Mouse (Mus musculus) MEL (cell line): ENCODE measurements at regions not wholly inside any gene's neighbourhood (a gene's known extent, or its start where the extent isn't known, plus 50 kb on each side); places are given as distances from the start of the nearest gene placed in this dataset.
A peak's percentile ranks its signal among the peaks of the same experiment; 100 is the strongest.

ENCODE experiments used
- DNase-seq: peaks from one replicate; pipeline ENCODE4 v3.0.0; 2011; ENCODE audit warnings: low read depth, low spot score
- H3K27ac ChIP-seq: 2 replicates; pipeline ENCODE4 v1.5.1; 2012; ENCODE audit warnings: low read depth, mild to moderate bottlenecking, control low read depth, low read length, moderate library complexity; ENCODE audit not compliant: control insufficient read depth
- H3K27me3 ChIP-seq, 2 experiments: fragments of 150-350 bp in 1 of 2; sonication (generic) in 1 of 2; 2 replicates each; pipeline ENCODE4 v1.6.1; 2012; ENCODE audit warnings: low read length in 2 of 2, mild to moderate bottlenecking in 2 of 2, improper control_type of control experiment in 1 of 2, moderate library complexity in 1 of 2; ENCODE audit not compliant: insufficient read depth in 2 of 2, control insufficient read depth in 1 of 2
- H3K36me3 ChIP-seq, 2 experiments: 2 replicates each; pipeline ENCODE4 v1.6.1; 2012 to 2014; ENCODE audit warnings: low read length in 2 of 2, improper control_type of control experiment in 1 of 2, inconsistent platforms in 1 of 2, mild to moderate bottlenecking in 1 of 2; ENCODE audit not compliant: insufficient read depth in 2 of 2, control insufficient read depth in 1 of 2
- H3K4me1 ChIP-seq, 2 experiments: fragments of 150-350 bp in 1 of 2; sonication (generic) in 1 of 2; 2 replicates each; pipeline ENCODE4 v1.6.1; 2012; ENCODE audit warnings: low read length in 2 of 2, improper control_type of control experiment in 1 of 2, mild to moderate bottlenecking in 1 of 2; ENCODE audit not compliant: insufficient read depth in 2 of 2, control insufficient read depth in 1 of 2
- H3K4me3 ChIP-seq, 2 experiments: fragments of 150-350 bp in 1 of 2; sonication (generic) in 1 of 2; 2 replicates each; pipeline ENCODE4 v1.5.1; 2012; ENCODE audit warnings: low read depth in 2 of 2, low read length in 2 of 2, mild to moderate bottlenecking in 2 of 2, moderate library complexity in 2 of 2, control low read depth in 1 of 2, improper control_type of control experiment in 1 of 2; ENCODE audit not compliant: control insufficient read depth in 1 of 2, insufficient read depth in 1 of 2
- H3K79me2 ChIP-seq: 2 replicates; pipeline ENCODE4 v1.6.1; 2012; ENCODE audit warnings: mild to moderate bottlenecking, low read length, moderate library complexity; ENCODE audit not compliant: control insufficient read depth, poor library complexity, insufficient read depth
- H3K9ac ChIP-seq: 2 replicates; pipeline ENCODE4 v1.6.1; 2012; ENCODE audit warnings: low read depth, mild to moderate bottlenecking, control low read depth, low read length, moderate library complexity; ENCODE audit not compliant: control insufficient read depth, poor library complexity, severe bottlenecking
- H3K9me3 ChIP-seq: fragments of 150-350 bp; sonication (generic); replicated peaks from 2 replicates; pipeline ENCODE4 v1.6.1; 2012; ENCODE audit warnings: mild to moderate bottlenecking, low read length, improper control_type of control experiment, moderate library complexity; ENCODE audit not compliant: insufficient read depth
- CHD1 ChIP-seq: IDR thresholded peaks from 2 replicates; pipeline ENCODE4 v1.6.1; 2012; ENCODE audit warnings: low read depth, mild to moderate bottlenecking, inconsistent platforms, low read length, improper control_type of control experiment
- CTCF ChIP-seq, 3 experiments: IDR thresholded peaks in 2 of 3; conservative IDR thresholded peaks in 1 of 3; 2 replicates each; pipeline ENCODE4 v1.5.1; 2011 to 2012; ENCODE audit warnings: low read length in 3 of 3, low read depth in 2 of 3, mild to moderate bottlenecking in 2 of 3, improper control_type of control experiment in 1 of 3, inconsistent platforms in 1 of 3, mixed read lengths in 1 of 3, moderate library complexity in 1 of 3; ENCODE audit not compliant: control insufficient read depth in 1 of 3, insufficient read depth in 1 of 3, poor library complexity in 1 of 3, severe bottlenecking in 1 of 3
- ETS1 ChIP-seq: IDR thresholded peaks from 2 replicates; pipeline ENCODE4 v1.6.1; 2012; ENCODE audit warnings: low read depth, mild to moderate bottlenecking, inconsistent platforms, low read length, improper control_type of control experiment, moderate library complexity
- HCFC1 ChIP-seq: IDR thresholded peaks from 2 replicates; pipeline ENCODE4 v1.6.1; 2012; ENCODE audit warnings: low read depth, mild to moderate bottlenecking, inconsistent platforms, low read length, improper control_type of control experiment, moderate library complexity
- KAT2A ChIP-seq: conservative IDR thresholded peaks from 2 replicates; pipeline ENCODE4 v1.6.1; 2012; ENCODE audit warnings: low read depth, low read length, improper control_type of control experiment, inconsistent platforms
- MAZ ChIP-seq: IDR thresholded peaks from 2 replicates; pipeline ENCODE4 v1.6.1; 2012; ENCODE audit warnings: low read depth, mild to moderate bottlenecking, inconsistent platforms, low read length, improper control_type of control experiment
- RAD21 ChIP-seq: IDR thresholded peaks from 2 replicates; pipeline ENCODE4 v1.6.1; 2011; ENCODE audit warnings: mild to moderate bottlenecking, low read depth, low read length, improper control_type of control experiment
- RCOR1 ChIP-seq: IDR thresholded peaks from 2 replicates; pipeline ENCODE4 v1.6.1; 2012; ENCODE audit warnings: low read depth, mild to moderate bottlenecking, inconsistent platforms, low read length, improper control_type of control experiment
- SMC3 ChIP-seq: IDR thresholded peaks from 2 replicates; pipeline ENCODE4 v1.6.1; 2011; ENCODE audit warnings: low read depth, low read length, improper control_type of control experiment
- TAL1 ChIP-seq: IDR thresholded peaks from 2 replicates; pipeline ENCODE4 v1.6.1; 2012; ENCODE audit warnings: mild to moderate bottlenecking, inconsistent platforms, low read length, moderate library complexity, mixed read lengths
- TBP ChIP-seq: IDR thresholded peaks from 2 replicates; pipeline ENCODE4 v1.8.0; 2011; ENCODE audit warnings: low read depth, low read length, improper control_type of control experiment
- USF1 ChIP-seq: IDR thresholded peaks from 2 replicates; pipeline ENCODE4 v1.6.1; 2014; ENCODE audit warnings: low read depth, mild to moderate bottlenecking, inconsistent platforms, low read length, improper control_type of control experiment, moderate library complexity
- USF2 ChIP-seq, 2 experiments: IDR thresholded peaks; 2 replicates each; pipeline ENCODE4 v1.6.1; 2011 to 2012; ENCODE audit warnings: improper control_type of control experiment in 2 of 2, low read length in 2 of 2, borderline replicate concordance in 1 of 2, inconsistent platforms in 1 of 2, low read depth in 1 of 2, mild to moderate bottlenecking in 1 of 2; ENCODE audit not compliant: insufficient read depth in 1 of 2
- ZC3H11A ChIP-seq: IDR thresholded peaks from 2 replicates; pipeline ENCODE4 v1.6.1; 2012; ENCODE audit warnings: low read depth, mild to moderate bottlenecking, inconsistent platforms, low read length, improper control_type of control experiment
- ZNF384 ChIP-seq: IDR thresholded peaks from 2 replicates; pipeline ENCODE4 v1.6.1; 2012; ENCODE audit warnings: low read depth, mild to moderate bottlenecking, inconsistent platforms, low read length, improper control_type of control experiment

GRCm38 (mm10) chr10:45800070-45800851, 222.6 kb downstream of the Hace1 start:
- no peaks in the 10 kb centered on the region for H3K27me3 ChIP-seq
- no peak overlapping the region for H3K27ac ChIP-seq
- TF ChIP-seq KAT2A (no peak), TAL1 (no peak), CTCF (IDR thresholded peaks at IDR 0.05 in 2 of 3, conservative IDR thresholded peaks at IDR 0.05 in 1 of 3; ENCODE audit: control insufficient read depth in 1 of 3, insufficient read depth in 1 of 3, low read depth in 2 of 3, low read length in 3 of 3, poor library complexity in 1 of 3, severe bottlenecking in 1 of 3) (peak; percentile 56 to 73 (median 71)), SMC3 (peak; percentile 75), ZC3H11A (peak; percentile 52; the same call in 1 of the 2 replicates), RAD21 (peak; percentile 66)
- H3K9ac ChIP-seq: no peak overlapping the region
- H3K9me3 ChIP-seq: no peaks in the 10 kb centered on the region
- H3K4me3 ChIP-seq: no peak overlapping the region
- H3K4me1 ChIP-seq: no peaks in the 10 kb centered on the region
- no peaks in the 10 kb centered on the region for H3K79me2 ChIP-seq
- H3K36me3 ChIP-seq: no peaks in the 10 kb centered on the region
- peak; percentile 37 for DNase-seq

- H3K9me3 ChIP-seq: no peaks in the 10 kb centered on the region
- DNase-seq: no peak
- no peaks in the 10 kb centered on the region for H3K4me1 ChIP-seq
- TF ChIP-seq ZNF384 (no peak), USF1 (no peak), CHD1 (no peak), HCFC1 (no peak), ETS1 (no peak), RAD21 (no peak), MAZ (no peak), USF2 (IDR thresholded peaks at IDR 0.05; ENCODE audit: borderline replicate concordance in 1 of 2, insufficient read depth in 1 of 2, low read depth in 1 of 2, low read length in 2 of 2) (no peak), TBP (no peak), RCOR1 (no peak)
- TF ChIP-seq, all 39 proteins: peak for 0
- Histone ChIP-seq H3K27ac (no peak overlapping the region), H3K27me3 (no peaks in the 10 kb centered on the region), H3K36me3 (no peaks in the 10 kb centered on the region), H3K79me2 (no peaks in the 10 kb centered on the region), H3K9ac (no peak overlapping the region), H3K4me3 (no peak overlapping the region)
Observed at GRCm38 (mm10) chr10:45801463-45801862, 223.8 kb downstream of the Hace1 start.
